Mouse (Mus musculus): Measurements from ENCODE around the gene Clasp2. TPM values are rescaled to one million over a fixed set of nuclear protein-coding genes. Genes with fewer than 3 reads are reported as not detected.

The Clasp2 gene
- polyA plus RNA-seq, 1 experiment: not detected

DNA sequence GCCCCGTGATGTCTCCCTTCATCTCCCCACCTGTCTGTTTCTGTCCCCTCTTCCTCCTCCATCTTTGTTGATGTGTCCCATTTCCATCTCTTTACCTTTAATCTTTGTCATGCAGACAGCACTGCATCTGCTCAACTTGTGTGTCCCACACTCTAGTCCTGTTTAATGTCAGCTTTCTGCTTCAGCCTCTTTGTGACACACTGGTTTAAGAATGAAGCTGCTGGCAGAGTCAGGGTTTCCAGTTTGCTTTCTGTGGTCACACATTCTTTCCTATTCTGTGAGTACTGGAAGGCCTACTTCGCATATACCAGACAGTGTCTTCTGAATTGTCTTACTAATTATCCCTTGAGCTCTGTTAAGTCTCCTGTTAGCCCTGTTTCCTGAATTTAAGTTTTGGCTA lies 62.5 kb downstream of the Clasp2 start:
- no peak overlapping the region for H3K4me3 ChIP-seq (ENCODE audit: insufficient read depth, low read depth, low read length)
- 69% methylated on average over 2 of the region's 2 CpGs for WGBS
- H3K27ac ChIP-seq (ENCODE audit: insufficient read depth, low read depth, low read length): no peak overlapping the region
- H3K4me1 ChIP-seq (ENCODE audit: control insufficient read depth, insufficient read depth, low read length): peaks cover 2% of the 10 kb centered on the region; the same call in 1 of the 2 replicates
- no peak for TF ChIP-seq CTCF (IDR thresholded peaks at IDR 0.05; ENCODE audit: insufficient read depth, low read depth, low read length)
- TF ChIP-seq POLR2A (IDR thresholded peaks at IDR 0.05; ENCODE audit: insufficient read depth, low read depth, low read length): no peak

DNA sequence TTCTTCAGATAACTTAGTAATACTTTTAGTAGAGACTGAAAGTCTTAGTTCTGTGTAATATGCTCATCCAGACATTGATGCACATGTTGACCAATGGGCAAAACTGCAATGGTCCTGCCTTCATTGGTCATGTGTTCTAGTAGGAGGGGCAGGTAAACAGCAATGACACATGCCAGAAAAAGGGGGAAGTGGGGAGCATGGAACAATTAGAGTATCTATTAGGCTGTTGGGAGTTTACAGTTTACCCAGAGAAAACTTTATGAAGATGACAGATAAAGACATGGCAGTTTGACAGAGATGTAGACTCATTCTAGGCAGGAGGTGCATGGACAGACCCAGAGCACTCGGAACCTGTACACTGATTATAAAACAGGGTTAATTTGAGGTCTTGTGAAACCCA lies 64.1 kb downstream of the Clasp2 start:
- Histone ChIP-seq H3K27ac (ENCODE audit: insufficient read depth, low read depth, low read length) (no peak overlapping the region), H3K4me3 (ENCODE audit: insufficient read depth, low read depth, low read length) (no peak overlapping the region), H3K4me1 (ENCODE audit: control insufficient read depth, insufficient read depth, low read length) (peaks cover 2% of the 10 kb centered on the region; the same call in 1 of the 2 replicates)
- no peak for TF ChIP-seq CTCF (IDR thresholded peaks at IDR 0.05; ENCODE audit: insufficient read depth, low read depth, low read length)
- no peak for TF ChIP-seq POLR2A (IDR thresholded peaks at IDR 0.05; ENCODE audit: insufficient read depth, low read depth, low read length)
- WGBS: 94% methylated on average over 1 of the region's 1 CpGs

DNA sequence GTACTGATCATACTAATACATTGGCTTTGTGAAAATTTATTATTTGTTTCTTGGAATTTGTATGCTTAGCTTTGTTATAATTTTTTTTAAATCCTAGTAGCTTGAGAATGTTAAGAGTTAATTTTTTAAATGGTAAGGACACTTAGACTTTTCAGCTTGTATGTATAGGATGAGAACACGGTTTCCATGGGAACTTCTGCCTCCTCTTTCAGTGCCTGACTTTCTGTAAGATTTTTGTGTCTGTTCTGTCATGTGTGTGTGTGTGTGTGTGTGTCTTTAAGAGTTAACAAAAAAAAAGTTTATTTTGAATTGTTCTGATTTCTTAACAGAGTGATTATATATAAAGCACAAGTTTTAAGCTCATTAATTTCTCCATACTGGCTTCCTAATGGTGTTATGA lies 70.1 kb downstream of the Clasp2 start:
- TF ChIP-seq CTCF (IDR thresholded peaks at IDR 0.05; ENCODE audit: insufficient read depth, low read depth, low read length): no peak
- TF ChIP-seq POLR2A (IDR thresholded peaks at IDR 0.05; ENCODE audit: insufficient read depth, low read depth, low read length): no peak
- WGBS: 26% methylated on average over 1 of the region's 1 CpGs
- Histone ChIP-seq H3K27ac (ENCODE audit: insufficient read depth, low read depth, low read length) (no peak overlapping the region), H3K4me3 (ENCODE audit: insufficient read depth, low read depth, low read length) (no peak overlapping the region), H3K4me1 (ENCODE audit: control insufficient read depth, insufficient read depth, low read length) (0 out of 2 replicates have a peak, but pooled peaks cover 2% of the 10 kb centered on the region)

DNA sequence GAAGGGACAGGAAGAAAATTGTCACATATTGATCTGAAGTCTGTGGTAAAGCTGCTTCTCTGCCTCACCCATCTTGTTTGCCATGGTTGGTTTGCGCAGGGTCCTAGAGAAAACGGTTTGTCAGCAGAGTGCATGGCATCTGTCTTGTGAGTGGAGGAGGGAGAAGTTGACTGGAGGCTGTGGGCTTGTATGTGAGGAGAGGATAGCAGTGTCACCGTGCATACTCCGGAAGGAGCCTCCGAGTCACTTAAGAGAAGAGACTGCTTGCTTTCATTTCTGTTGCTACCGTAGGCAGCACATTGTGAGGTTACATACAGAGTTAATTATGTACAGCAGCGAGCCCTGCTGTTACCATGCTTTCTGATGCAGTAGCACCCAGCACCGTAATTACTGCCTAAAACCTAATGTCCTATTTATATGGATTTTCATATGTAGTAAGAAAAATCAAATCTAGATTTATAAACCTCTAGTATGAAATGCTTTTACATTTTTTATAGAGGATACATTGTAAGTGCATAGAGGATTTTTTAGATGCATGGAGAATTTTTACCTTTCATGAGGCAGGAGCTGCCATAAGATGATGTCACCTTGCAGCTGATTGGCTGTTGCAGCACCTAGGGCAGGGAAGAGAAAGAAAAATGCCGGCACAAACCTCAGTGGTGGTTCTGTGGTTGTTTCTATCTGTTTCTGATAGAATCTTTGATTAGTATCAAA lies 70.8 kb downstream of the Clasp2 start:
- 3% methylated on average over 9 of the region's 9 CpGs for WGBS
- H3K4me1 ChIP-seq (ENCODE audit: control insufficient read depth, insufficient read depth, low read length): 0 out of 2 replicates have a peak, but pooled peaks cover 2% of the 10 kb centered on the region
- H3K4me3 ChIP-seq (ENCODE audit: insufficient read depth, low read depth, low read length): peak overlapping the region; percentile 49
- no peak for TF ChIP-seq CTCF (IDR thresholded peaks at IDR 0.05; ENCODE audit: insufficient read depth, low read depth, low read length)
- H3K27ac ChIP-seq (ENCODE audit: insufficient read depth, low read depth, low read length): peak overlapping the region; percentile 85

DNA sequence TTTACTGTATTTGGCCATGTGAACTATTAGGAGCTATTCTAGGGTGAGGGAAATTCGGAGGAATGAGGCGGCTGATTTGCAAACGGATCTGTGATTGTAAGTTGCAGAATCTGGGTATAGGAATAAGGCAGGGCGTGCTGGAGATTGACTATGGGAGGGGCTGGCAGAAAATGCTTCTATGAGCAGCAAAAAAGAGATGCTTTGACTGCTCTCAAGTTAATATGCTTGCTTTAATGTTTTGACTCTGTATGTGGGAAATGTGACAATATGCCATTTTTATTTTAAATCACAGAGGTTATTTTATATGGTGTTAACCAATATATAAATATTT lies 71.4 kb downstream of the Clasp2 start:
- WGBS: 9% methylated on average over 4 of the region's 4 CpGs
- H3K4me3 ChIP-seq (ENCODE audit: insufficient read depth, low read depth, low read length): peak overlapping the region; percentile 35
- no peak for TF ChIP-seq CTCF (IDR thresholded peaks at IDR 0.05; ENCODE audit: insufficient read depth, low read depth, low read length)
- TF ChIP-seq POLR2A (IDR thresholded peaks at IDR 0.05; ENCODE audit: insufficient read depth, low read depth, low read length): no peak
- H3K4me1 ChIP-seq (ENCODE audit: control insufficient read depth, insufficient read depth, low read length): 0 out of 2 replicates have a peak, but pooled peaks cover 2% of the 10 kb centered on the region
- 0 out of 2 replicates have a peak overlapping the region, but pooled peaks have one; percentile 21 for H3K27ac ChIP-seq (ENCODE audit: insufficient read depth, low read depth, low read length)

DNA sequence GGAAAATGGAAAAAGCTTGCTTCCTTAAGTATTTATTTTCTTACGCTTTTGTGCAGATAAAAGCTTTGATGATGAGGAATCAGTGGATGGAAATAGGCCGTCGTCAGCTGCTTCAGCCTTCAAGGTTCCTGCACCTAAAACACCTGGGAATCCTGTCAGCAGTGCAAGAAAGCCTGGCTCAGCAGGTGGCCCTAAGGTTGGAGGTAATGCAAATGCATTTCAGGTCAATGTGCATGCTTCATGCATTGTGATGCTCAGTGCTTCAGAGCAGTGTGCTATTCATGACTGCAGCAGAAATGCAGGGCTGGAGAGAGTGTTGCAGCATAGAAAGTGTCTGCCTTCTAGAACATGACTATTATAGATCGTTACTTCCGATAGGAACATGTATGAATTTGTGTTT lies 71.8 kb downstream of the Clasp2 start:
- TF ChIP-seq POLR2A (IDR thresholded peaks at IDR 0.05; ENCODE audit: insufficient read depth, low read depth, low read length) (no peak), CTCF (IDR thresholded peaks at IDR 0.05; ENCODE audit: insufficient read depth, low read depth, low read length) (no peak)
- 30% methylated on average over 5 of the region's 5 CpGs for WGBS
- Histone ChIP-seq H3K27ac (ENCODE audit: insufficient read depth, low read depth, low read length) (0 out of 2 replicates have a peak overlapping the region, but pooled peaks have one; percentile 45), H3K4me1 (ENCODE audit: control insufficient read depth, insufficient read depth, low read length) (0 out of 2 replicates have a peak, but pooled peaks cover 2% of the 10 kb centered on the region), H3K4me3 (ENCODE audit: insufficient read depth, low read depth, low read length) (peak overlapping the region; percentile 54)

DNA sequence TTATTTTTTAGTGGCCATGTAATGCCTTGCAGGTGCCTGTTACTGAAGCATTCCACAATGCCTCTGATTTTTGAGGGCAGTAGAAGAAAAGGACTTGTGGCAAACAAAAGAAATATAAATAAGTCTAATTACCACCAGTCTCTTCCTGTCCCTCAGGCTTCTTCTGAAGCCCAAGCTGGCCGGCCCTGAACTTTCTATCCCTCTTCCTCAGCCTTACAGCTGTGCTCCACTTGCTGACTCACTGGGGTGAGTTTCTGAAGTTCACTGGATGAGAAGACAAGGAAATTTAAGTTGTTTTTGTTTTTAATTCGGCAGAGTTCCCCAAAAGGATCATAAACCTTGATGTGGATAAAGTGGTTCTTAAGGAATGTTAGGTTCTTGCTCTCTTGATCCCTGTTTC lies 74.6 kb downstream of the Clasp2 start:
- 31% methylated on average over 2 of the region's 2 CpGs for WGBS
- Histone ChIP-seq H3K27ac (ENCODE audit: insufficient read depth, low read depth, low read length) (no peak overlapping the region), H3K4me1 (ENCODE audit: control insufficient read depth, insufficient read depth, low read length) (0 out of 2 replicates have a peak, but pooled peaks cover 2% of the 10 kb centered on the region), H3K4me3 (ENCODE audit: insufficient read depth, low read depth, low read length) (no peak overlapping the region)
- TF ChIP-seq POLR2A (IDR thresholded peaks at IDR 0.05; ENCODE audit: insufficient read depth, low read depth, low read length): no peak
- TF ChIP-seq CTCF (IDR thresholded peaks at IDR 0.05; ENCODE audit: insufficient read depth, low read depth, low read length): no peak

DNA sequence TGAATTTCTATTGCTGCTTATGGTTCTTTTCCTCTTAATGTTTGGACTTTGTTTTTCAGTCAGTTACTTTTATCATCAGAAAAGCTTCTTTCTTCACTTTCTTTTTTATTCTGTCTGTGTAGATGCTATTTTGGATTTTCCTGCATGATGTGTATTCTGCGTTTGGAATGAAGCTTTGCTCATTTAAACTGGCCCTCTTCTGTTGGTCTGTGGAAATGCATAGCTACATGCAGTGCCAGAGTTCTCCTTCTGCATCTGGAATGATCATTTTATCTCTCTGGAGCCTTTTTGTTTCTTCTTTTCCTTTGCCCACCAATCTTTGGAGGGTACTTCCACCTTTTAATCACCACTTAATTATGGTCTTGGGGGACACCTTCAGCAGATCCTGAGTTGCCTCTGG lies 80.9 kb downstream of the Clasp2 start:
- no peaks in the 10 kb centered on the region for H3K4me1 ChIP-seq (ENCODE audit: control insufficient read depth, insufficient read depth, low read length)
- WGBS: 3% methylated on average over 1 of the region's 1 CpGs
- no peak for TF ChIP-seq POLR2A (IDR thresholded peaks at IDR 0.05; ENCODE audit: insufficient read depth, low read depth, low read length)
- TF ChIP-seq CTCF (IDR thresholded peaks at IDR 0.05; ENCODE audit: insufficient read depth, low read depth, low read length): no peak
- H3K4me3 ChIP-seq (ENCODE audit: insufficient read depth, low read depth, low read length): no peak overlapping the region
- H3K27ac ChIP-seq (ENCODE audit: insufficient read depth, low read depth, low read length): no peak overlapping the region

DNA sequence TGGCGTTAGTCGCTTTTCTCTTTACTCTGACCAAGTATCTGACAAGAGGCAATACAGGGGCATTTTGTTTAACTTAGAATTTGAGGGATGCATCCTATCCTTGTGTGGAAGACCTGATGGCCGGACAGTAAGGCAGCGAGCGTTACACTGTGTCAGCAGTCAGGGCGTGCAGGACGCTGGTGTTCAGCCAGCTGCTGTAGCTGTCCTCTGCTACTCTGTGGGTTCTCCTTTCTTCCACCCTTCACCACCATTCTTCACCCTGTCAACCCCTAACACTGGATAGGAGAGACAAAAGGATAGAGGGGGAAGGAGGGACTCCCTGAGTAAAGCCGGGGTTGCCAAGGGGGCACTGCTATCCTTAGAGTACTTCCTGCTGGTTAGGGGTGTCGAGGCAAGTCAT lies 87.4 kb downstream of the Clasp2 start:
- 57% methylated on average over 9 of the region's 9 CpGs for WGBS
- TF ChIP-seq POLR2A (IDR thresholded peaks at IDR 0.05; ENCODE audit: insufficient read depth, low read depth, low read length) (no peak), CTCF (IDR thresholded peaks at IDR 0.05; ENCODE audit: insufficient read depth, low read depth, low read length) (no peak)
- Histone ChIP-seq H3K4me3 (ENCODE audit: insufficient read depth, low read depth, low read length) (no peak overlapping the region), H3K27ac (ENCODE audit: insufficient read depth, low read depth, low read length) (peak overlapping the region; percentile 40), H3K4me1 (ENCODE audit: control insufficient read depth, insufficient read depth, low read length) (peaks cover 10% of the 10 kb centered on the region)

Data from olfactory bulb, adult 2 months (tissue).